Mouse (Mus musculus): ENCODE measurements at regions not wholly inside any gene's neighbourhood (a gene's known extent, or its start where the extent isn't known, plus 50 kb on each side); places are given as distances from the start of the nearest gene placed in this dataset.

GRCm38 (mm10) chr2:46468936-46469629 lies 1351.9 kb upstream of the Zeb2 start:
- no peak for DNase-seq

- peak in 1 of 2 experiments; percentile 17 for DNase-seq
Observed at GRCm38 (mm10) chr2:46465389-46465788, 1348.2 kb upstream of the Zeb2 start.

- no peak for DNase-seq
Observed at GRCm38 (mm10) chr2:46464913-46465312, 1347.7 kb upstream of the Zeb2 start.

- DNase-seq: no peak
Observed at GRCm38 (mm10) chr2:46462670-46463069, 1345.5 kb upstream of the Zeb2 start.

GRCm38 (mm10) chr2:46450698-46451097 lies 1333.5 kb upstream of the Zeb2 start:
- no peak for DNase-seq

GRCm38 (mm10) chr2:46445306-46445705 lies 1328.1 kb upstream of the Zeb2 start:
- no peak for DNase-seq

- peak; percentile 43 for DNase-seq
Observed at GRCm38 (mm10) chr2:46443686-46444180, 1326.5 kb upstream of the Zeb2 start.

GRCm38 (mm10) chr2:46443061-46443685 lies 1326.0 kb upstream of the Zeb2 start:
- DNase-seq: peak; percentile 37 to 46

GRCm38 (mm10) chr2:46442576-46442975 lies 1325.4 kb upstream of the Zeb2 start:
- peak in 1 of 2 experiments; percentile 9 for DNase-seq

GRCm38 (mm10) chr2:46441927-46442326 lies 1324.7 kb upstream of the Zeb2 start:
- DNase-seq: no peak

- DNase-seq: no peak
Observed at GRCm38 (mm10) chr2:46441348-46441747, 1324.2 kb upstream of the Zeb2 start.

GRCm38 (mm10) chr2:46440038-46440437 lies 1322.8 kb upstream of the Zeb2 start:
- DNase-seq: no peak

- DNase-seq: no peak
Observed at GRCm38 (mm10) chr2:46418281-46418680, 1301.1 kb upstream of the Zeb2 start.

- no peak for DNase-seq
Observed at GRCm38 (mm10) chr2:46402373-46403114, 1285.3 kb upstream of the Zeb2 start.

- DNase-seq: no peak
Observed at GRCm38 (mm10) chr2:46394161-46394560, 1277.0 kb upstream of the Zeb2 start.

- no peak for DNase-seq
Observed at GRCm38 (mm10) chr2:46372847-46373461, 1255.8 kb upstream of the Zeb2 start.

GRCm38 (mm10) chr2:46371755-46372154 lies 1254.6 kb upstream of the Zeb2 start:
- no peak for DNase-seq

- DNase-seq: no peak
Observed at GRCm38 (mm10) chr2:46370949-46371348, 1253.8 kb upstream of the Zeb2 start.

GRCm38 (mm10) chr2:46368882-46369281 lies 1251.7 kb upstream of the Zeb2 start:
- no peak for DNase-seq

- no peak for DNase-seq
Observed at GRCm38 (mm10) chr2:46366135-46366485, 1248.9 kb upstream of the Zeb2 start.

- peak in 1 of 2 experiments; percentile 6 for DNase-seq
Observed at GRCm38 (mm10) chr2:46365428-46366134, 1248.4 kb upstream of the Zeb2 start.

GRCm38 (mm10) chr2:46360049-46360712 lies 1243.0 kb upstream of the Zeb2 start:
- DNase-seq: no peak
